ENCODE assay signal across 7 mouse cellular contexts in genomic region chr2:23155199-23155621, GRCm38 (mm10). TPM values are rescaled to one million over a fixed set of nuclear protein-coding genes. Genes with fewer than 3 reads are reported as not detected.
DNase-seq lines count a peak whose midpoint lies in the region; ATAC-seq and TF ChIP-seq lines count a peak whose summit lies in the region.

No protein-coding gene starts in this region.

- H3K9ac ChIP-seq in intestine, embryonic 14.5 days (ENCODE audit: low read length), result peak overlapping the region; percentile 60
- peak overlapping the region; percentile 45 for H3K9ac ChIP-seq in midbrain, postnatal 0 days (replicated peaks; ENCODE audit: low read length, poor library complexity, severe bottlenecking)

- H3K4me3 ChIP-seq in spleen, adult 2 months (ENCODE audit: extremely low read depth, insufficient read depth, insufficient read length), result peak overlapping the region; percentile 67
- H3K4me3 ChIP-seq in embryonic facial prominence, embryonic 10.5 days, result peak overlapping the region; percentile 78
- H3K4me3 ChIP-seq in intestine, embryonic 14.5 days (ENCODE audit: low read depth, low read length), result peak overlapping the region; percentile 66
- H3K4me3 ChIP-seq in midbrain, postnatal 0 days (ENCODE audit: low read depth, low read length), result peak overlapping the region; percentile 71

- H3K36me3 ChIP-seq in spleen, adult 2 months (ENCODE audit: control insufficient read depth, insufficient read depth, low read length), result no peaks in the 10 kb centered on the region
- peaks cover 22% of the 10 kb centered on the region for H3K36me3 ChIP-seq in embryonic facial prominence, embryonic 10.5 days (replicated peaks)
- peaks cover 7% of the 10 kb centered on the region for H3K36me3 ChIP-seq in intestine, embryonic 14.5 days (ENCODE audit: control insufficient read depth, insufficient read depth, low read length)
- H3K36me3 ChIP-seq in midbrain, postnatal 0 days (ENCODE audit: insufficient read depth, low read length), result no peaks in the 10 kb centered on the region

- H3K27ac ChIP-seq in spleen, adult 2 months (ENCODE audit: insufficient read depth, low read length), result no peak overlapping the region; the same call in 1 of the 2 replicates
- peak overlapping the region; percentile 92 for H3K27ac ChIP-seq in embryonic facial prominence, embryonic 10.5 days (replicated peaks)
- peak overlapping the region; percentile 98 for H3K27ac ChIP-seq in intestine, embryonic 14.5 days (ENCODE audit: low read depth)
- no peak overlapping the region for H3K27ac ChIP-seq in midbrain, postnatal 0 days (ENCODE audit: low read depth, low read length)

- no peak for DNase-seq in spleen, adult 2 months (ENCODE audit: low read depth in 1 of 2, low spot score in 2 of 2)
- no peak for DNase-seq in spleen, postnatal 10 days (ENCODE audit: low spot score in 2 of 2)
- DNase-seq in embryonic facial prominence, embryonic 10.5 days (ENCODE audit: low spot score), result no peak
- DNase-seq in intestine, embryonic 14.5 days (ENCODE audit: low spot score), result no peak
- DNase-seq in midbrain, postnatal 0 days (ENCODE audit: low spot score), result no peak
- DNase-seq in retina, postnatal 1 day, result no peak
- DNase-seq in retina, embryonic 14.5 days (ENCODE audit: low spot score), result no peak

- TF ChIP-seq POLR2A in spleen, adult 2 months (IDR thresholded peaks at IDR 0.05; ENCODE audit: low read depth, low read length), result no peak

- TF ChIP-seq CTCF in spleen, adult 2 months (IDR thresholded peaks at IDR 0.05; ENCODE audit: extremely low read depth, insufficient read depth, insufficient read length, insufficient replicate concordance), result no peak
- no peak for TF ChIP-seq CTCF in midbrain, postnatal 0 days (IDR thresholded peaks at IDR 0.05)

- H3K9me3 ChIP-seq in embryonic facial prominence, embryonic 10.5 days, result no peaks in the 10 kb centered on the region
- no peaks in the 10 kb centered on the region for H3K9me3 ChIP-seq in intestine, embryonic 14.5 days (ENCODE audit: control insufficient read depth, low read length)
- no peaks in the 10 kb centered on the region for H3K9me3 ChIP-seq in midbrain, postnatal 0 days (ENCODE audit: low read length)

- H3K4me2 ChIP-seq in intestine, embryonic 14.5 days (ENCODE audit: low read length), result peak overlapping the region; percentile 77
- peak overlapping the region; percentile 77 for H3K4me2 ChIP-seq in midbrain, postnatal 0 days (ENCODE audit: low read depth, low read length, poor library complexity, severe bottlenecking)

- H3K27me3 ChIP-seq in spleen, adult 2 months (ENCODE audit: control insufficient read depth, insufficient read depth, low read length), result no peaks in the 10 kb centered on the region
- H3K27me3 ChIP-seq in embryonic facial prominence, embryonic 10.5 days (replicated peaks; ENCODE audit: low read depth, poor library complexity, severe bottlenecking), result no peaks in the 10 kb centered on the region
- H3K27me3 ChIP-seq in intestine, embryonic 14.5 days (replicated peaks; ENCODE audit: control insufficient read depth, insufficient read depth, low read length), result no peaks in the 10 kb centered on the region
- H3K27me3 ChIP-seq in midbrain, postnatal 0 days (ENCODE audit: insufficient read depth, low read length), result no peaks in the 10 kb centered on the region

- ATAC-seq in intestine, embryonic 14.5 days (replicated peaks; ENCODE audit: low FRiP score, low TSS enrichment, low read depth), result peak; percentile 70
- peak; percentile 0; the same call in 1 of the 2 replicates for ATAC-seq in midbrain, postnatal 0 days (ENCODE audit: low FRiP score)

- WGBS in spleen, adult 2 months, result 2% methylated on average over 5 of the region's 5 CpGs
- WGBS in embryonic facial prominence, embryonic 10.5 days, result 10% methylated on average over 5 of the region's 5 CpGs
- WGBS in intestine, embryonic 14.5 days, result 6% methylated on average over 5 of the region's 5 CpGs
- WGBS in midbrain, postnatal 0 days, result 8% methylated on average over 5 of the region's 5 CpGs

- H3K4me1 ChIP-seq in spleen, adult 2 months (ENCODE audit: control insufficient read depth, insufficient read depth, insufficient read length), result peaks cover 9% of the 10 kb centered on the region; the same call in 1 of the 2 replicates
- H3K4me1 ChIP-seq in embryonic facial prominence, embryonic 10.5 days, result peaks cover 28% of the 10 kb centered on the region
- H3K4me1 ChIP-seq in intestine, embryonic 14.5 days (replicated peaks; ENCODE audit: control insufficient read depth, insufficient read depth, low read length), result peaks cover 12% of the 10 kb centered on the region
- peaks cover 14% of the 10 kb centered on the region; the same call in 1 of the 2 replicates for H3K4me1 ChIP-seq in midbrain, postnatal 0 days (ENCODE audit: insufficient read depth, low read length)

RNA-seq across cellular contexts. Expression of gene Mastl, which starts 0.6 kb away (rescaled TPM):
- 0.25 and 0.49 TPM in 2 replicates for polyA plus RNA-seq in spleen, adult 2 months (2012; rRNA removed)
- 15.2 and 16.9 TPM in 2 replicates for polyA plus RNA-seq in embryonic facial prominence, embryonic 10.5 days (2016; fragmentation: Nextera tagmentation; extraction: Ambion mirVana)
- polyA plus RNA-seq in intestine, embryonic 14.5 days (2014; fragmentation: Nextera tagmentation; extraction: Ambion mirVana), result 10.0 and 10.2 TPM in 2 replicates
- total RNA-seq in midbrain, postnatal 0 days (2014; rRNA removed), result 3.6 and 4.1 TPM in 2 replicates
- polyA plus RNA-seq in midbrain, postnatal 0 days (2015; fragmentation: Nextera tagmentation; extraction: Ambion mirVana), result 1.6 and 1.8 TPM in 2 replicates

RNA-seq across cellular contexts. Expression of gene Yme1l1, which starts 1.0 kb away (rescaled TPM):
- 1.8 and 2.2 TPM in 2 replicates for polyA plus RNA-seq in spleen, adult 2 months (2012; rRNA removed)
- polyA plus RNA-seq in embryonic facial prominence, embryonic 10.5 days (2016; fragmentation: Nextera tagmentation; extraction: Ambion mirVana), result 74.0 and 75.7 TPM in 2 replicates
- polyA plus RNA-seq in intestine, embryonic 14.5 days (2014; fragmentation: Nextera tagmentation; extraction: Ambion mirVana), result 64.9 and 72.5 TPM in 2 replicates
- 66.5 and 82.3 TPM in 2 replicates for total RNA-seq in midbrain, postnatal 0 days (2014; rRNA removed)
- 49.1 and 52.5 TPM in 2 replicates for polyA plus RNA-seq in midbrain, postnatal 0 days (2015; fragmentation: Nextera tagmentation; extraction: Ambion mirVana)

RNA-seq across cellular contexts. Expression of gene 4931423N10Rik, which starts 52.1 kb away (rescaled TPM):
- polyA plus RNA-seq in spleen, adult 2 months (2012; rRNA removed), result not detected in 2 replicates
- not detected in 2 replicates for polyA plus RNA-seq in embryonic facial prominence, embryonic 10.5 days (2016; fragmentation: Nextera tagmentation; extraction: Ambion mirVana)
- not detected in 2 replicates for polyA plus RNA-seq in intestine, embryonic 14.5 days (2014; fragmentation: Nextera tagmentation; extraction: Ambion mirVana)
- total RNA-seq in midbrain, postnatal 0 days (2014; rRNA removed), result 0.14 and 0.16 TPM in 2 replicates
- 0.23 and 0.35 TPM in 2 replicates for polyA plus RNA-seq in midbrain, postnatal 0 days (2015; fragmentation: Nextera tagmentation; extraction: Ambion mirVana)

Comparison
In these comparisons a context has a peak if more than half of its experiments do, and no peak if none do; other contexts are left out.
1. H3K27ac ChIP-seq: peak in embryonic facial prominence, embryonic 10.5 days (single experiment) and intestine, embryonic 14.5 days (single experiment); none in spleen, adult 2 months (single experiment) and midbrain, postnatal 0 days (single experiment).
2. RNA of gene Yme1l1, which starts 1.0 kb away (polyA plus RNA-seq): 74.0 to 75.7 TPM in embryonic facial prominence, embryonic 10.5 days, 64.9 to 72.5 TPM in intestine, embryonic 14.5 days and 49.1 to 52.5 TPM in midbrain, postnatal 0 days; 1.8 to 2.2 TPM in spleen, adult 2 months; every median in the first group is over 10 times any median in the second.
3. Peak in every context shown above with its lines, with median percentiles within 50 percentile points of each other: H3K4me3 ChIP-seq.